Mouse (Mus musculus) stomach, postnatal 0 days (tissue): ENCODE data around the gene Cmtm5.

Source experiments
- CTCF ChIP-seq: IDR thresholded peaks from 2 replicates; pipeline ENCODE4 v1.5.1; 2016; ENCODE audit warnings: antibody characterized with exemption, low read depth, mild to moderate bottlenecking, moderate library complexity
- EP300 ChIP-seq: optimal IDR thresholded peaks from 2 replicates; pipeline ENCODE3; 2016; ENCODE audit warnings: antibody characterized with exemption

DNA sequence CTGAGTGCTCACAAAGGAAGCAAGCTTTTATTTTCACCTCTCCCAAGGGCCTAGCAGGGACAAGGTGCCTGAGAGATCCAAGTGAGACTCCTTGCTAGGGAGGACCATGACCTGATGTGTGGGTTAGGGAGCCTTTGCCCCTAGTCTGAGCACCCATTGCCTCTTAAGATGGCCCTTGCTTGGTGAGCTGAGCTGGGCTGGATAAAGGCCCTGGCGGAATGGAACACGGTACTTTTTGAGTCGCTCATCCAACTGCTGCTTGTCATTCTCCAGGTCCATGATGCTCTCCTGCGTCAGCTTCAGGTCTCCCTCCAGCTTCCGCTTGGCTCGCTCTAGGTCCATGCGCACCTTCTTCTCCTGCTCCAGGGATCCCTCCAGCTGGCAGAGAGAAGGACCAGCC lies 45.9 kb downstream of the Cmtm5 start:
- TF ChIP-seq CTCF (no peak), EP300 (no peak)
